Mouse (Mus musculus): ENCODE data around the gene Zic4.

The Zic4 gene

GRCm38 (mm10) chr9:91361856-91362601 lies at the start of gene Zic4:
TSS of gene Zic4 (plus strand) at chr9:91362413.
- DNase-seq (ENCODE audit: low read depth in 2 of 2, low spot score in 2 of 2) = no peak

GRCm38 (mm10) chr9:91347591-91347990 lies 14.6 kb upstream of the Zic4 start:
- no peak for DNase-seq (ENCODE audit: low read depth in 2 of 2, low spot score in 2 of 2)

GRCm38 (mm10) chr9:91348746-91349145 lies 13.5 kb upstream of the Zic4 start:
- no peak for DNase-seq (ENCODE audit: low read depth in 2 of 2, low spot score in 2 of 2)

- no peak for DNase-seq (ENCODE audit: low read depth in 2 of 2, low spot score in 2 of 2)
Measured at GRCm38 (mm10) chr9:91350211-91350791, 11.9 kb upstream of the Zic4 start.

GRCm38 (mm10) chr9:91350861-91351291 lies 11.3 kb upstream of the Zic4 start:
- no peak for DNase-seq (ENCODE audit: low read depth in 2 of 2, low spot score in 2 of 2)

- DNase-seq (ENCODE audit: low read depth in 2 of 2, low spot score in 2 of 2) = no peak
Measured at GRCm38 (mm10) chr9:91351361-91351760, 10.9 kb upstream of the Zic4 start.

- no peak for DNase-seq (ENCODE audit: low read depth in 2 of 2, low spot score in 2 of 2)
Measured at GRCm38 (mm10) chr9:91351961-91352411, 10.2 kb upstream of the Zic4 start.

- DNase-seq (ENCODE audit: low read depth in 2 of 2, low spot score in 2 of 2) = no peak
Measured at GRCm38 (mm10) chr9:91352786-91353185, 9.4 kb upstream of the Zic4 start.

- no peak for DNase-seq (ENCODE audit: low read depth in 2 of 2, low spot score in 2 of 2)
Measured at GRCm38 (mm10) chr9:91353551-91354433, 8.4 kb upstream of the Zic4 start.

GRCm38 (mm10) chr9:91354434-91355269 lies 7.6 kb upstream of the Zic4 start:
- no peak for DNase-seq (ENCODE audit: low read depth in 2 of 2, low spot score in 2 of 2)

- DNase-seq (ENCODE audit: low read depth in 2 of 2, low spot score in 2 of 2) = no peak
Measured at GRCm38 (mm10) chr9:91355270-91355589, 7.0 kb upstream of the Zic4 start.

GRCm38 (mm10) chr9:91355629-91356352 lies 6.4 kb upstream of the Zic4 start:
- DNase-seq (ENCODE audit: low read depth in 2 of 2, low spot score in 2 of 2) = no peak

- DNase-seq (ENCODE audit: low read depth in 2 of 2, low spot score in 2 of 2) = no peak
Measured at GRCm38 (mm10) chr9:91356353-91356740, 5.9 kb upstream of the Zic4 start.

GRCm38 (mm10) chr9:91357321-91357720 lies 4.9 kb upstream of the Zic4 start:
- DNase-seq (ENCODE audit: low read depth in 2 of 2, low spot score in 2 of 2) = no peak

- no peak for DNase-seq (ENCODE audit: low read depth in 2 of 2, low spot score in 2 of 2)
Measured at GRCm38 (mm10) chr9:91358851-91359687, 3.1 kb upstream of the Zic4 start.

- no peak for DNase-seq (ENCODE audit: low read depth in 2 of 2, low spot score in 2 of 2)
Measured at GRCm38 (mm10) chr9:91360151-91361032, 1.8 kb upstream of the Zic4 start.

- no peak for DNase-seq (ENCODE audit: low read depth in 2 of 2, low spot score in 2 of 2)
Measured at GRCm38 (mm10) chr9:91361033-91361855, 969 bp upstream of the Zic4 start.
